ENCODE assay signal across 8 mouse cellular contexts in genomic region chr11:103158621-103159478, GRCm38 (mm10). TPM values are rescaled to one million over a fixed set of nuclear protein-coding genes. Genes with fewer than 3 reads are reported as not detected.
DNase-seq lines count a peak whose midpoint lies in the region; ATAC-seq lines count a peak whose summit lies in the region.

No protein-coding gene starts in this region.

- peak; percentile 96 for DNase-seq in 3T3-L1 (ENCODE audit: low read depth, low spot score)
- DNase-seq in adrenal gland, postnatal 36 days = peak; percentile 99
- peak; percentile 99 for DNase-seq in heart, adult 11 months
- DNase-seq in kidney, adult 11 months = peak; percentile 95
- peak; percentile 98 for DNase-seq in left cerebral cortex, postnatal 4 days
- DNase-seq in skeletal muscle tissue, adult 2 months (ENCODE audit: low read depth, low spot score) = peak; percentile 92

- ATAC-seq in embryonic facial prominence, embryonic 13.5 days (ENCODE audit: insufficient number of reproducible peaks, insufficient read depth, low FRiP score, low TSS enrichment, low read depth) = peak; percentile 92
- peak; percentile 91 for ATAC-seq in midbrain, embryonic 12.5 days (ENCODE audit: low FRiP score, low read depth)

- no peak overlapping the region for H3K27ac ChIP-seq in embryonic facial prominence, embryonic 13.5 days
- no peak overlapping the region for H3K27ac ChIP-seq in midbrain, embryonic 12.5 days (replicated peaks)

- H3K4me3 ChIP-seq in embryonic facial prominence, embryonic 13.5 days = peak overlapping the region; percentile 35
- H3K4me3 ChIP-seq in midbrain, embryonic 12.5 days = peak overlapping the region; percentile 17; the same call in 1 of the 2 replicates

- H3K9ac ChIP-seq in embryonic facial prominence, embryonic 13.5 days = peak overlapping the region; percentile 58
- no peak overlapping the region for H3K9ac ChIP-seq in midbrain, embryonic 12.5 days (replicated peaks)

- H3K4me2 ChIP-seq in embryonic facial prominence, embryonic 13.5 days = peak overlapping the region; percentile 62
- H3K4me2 ChIP-seq in midbrain, embryonic 12.5 days (replicated peaks) = peak overlapping the region; percentile 44

- H3K9me3 ChIP-seq in embryonic facial prominence, embryonic 13.5 days = no peaks in the 10 kb centered on the region
- H3K9me3 ChIP-seq in midbrain, embryonic 12.5 days = no peaks in the 10 kb centered on the region

- peaks cover 11% of the 10 kb centered on the region for H3K4me1 ChIP-seq in embryonic facial prominence, embryonic 13.5 days
- 0 out of 2 replicates have a peak, but pooled peaks cover 5% of the 10 kb centered on the region for H3K4me1 ChIP-seq in midbrain, embryonic 12.5 days

- H3K36me3 ChIP-seq in embryonic facial prominence, embryonic 13.5 days = no peaks in the 10 kb centered on the region
- H3K36me3 ChIP-seq in midbrain, embryonic 12.5 days = no peaks in the 10 kb centered on the region

- 1% methylated on average over 25 of the region's 25 CpGs for WGBS in embryonic facial prominence, embryonic 13.5 days
- under 1% methylated on average over 25 of the region's 25 CpGs for WGBS in midbrain, embryonic 12.5 days

- H3K27me3 ChIP-seq in embryonic facial prominence, embryonic 13.5 days = no peaks in the 10 kb centered on the region
- no peaks in the 10 kb centered on the region for H3K27me3 ChIP-seq in midbrain, embryonic 12.5 days

- intact Hi-C loops in left cerebral cortex, postnatal 4 days (cut with DNase I) = loop anchor here (5.0 kb wide), 1 partner anchor 42 kb away; the partner anchor contains the start of gene Hexim1

RNA-seq across cellular contexts. Expression of gene Fmnl1, which starts 12.1 kb away (rescaled TPM):
- total RNA-seq in adrenal gland, postnatal 36 days (2021) = 10 to 100 TPM; 16.4 to 17.3 TPM
- 1.7 and 2.4 TPM in 2 replicates for polyA plus RNA-seq in embryonic facial prominence, embryonic 13.5 days (2015; fragmentation: Nextera tagmentation; extraction: Ambion mirVana)
- 10 to 100 TPM; 34.8 to 39.1 TPM for total RNA-seq in left cerebral cortex, postnatal 4 days (2021)
- polyA plus RNA-seq in midbrain, embryonic 12.5 days (2016; fragmentation: Nextera tagmentation; extraction: Ambion mirVana) = 1.3 and 1.8 TPM in 2 replicates

RNA-seq across cellular contexts. Expression of gene Hexim2, which starts 26.6 kb away (rescaled TPM):
- total RNA-seq in adrenal gland, postnatal 36 days (2021) = 1 to 10 TPM; 3.5 to 5.9 TPM
- 15.0 and 16.2 TPM in 2 replicates for polyA plus RNA-seq in embryonic facial prominence, embryonic 13.5 days (2015; fragmentation: Nextera tagmentation; extraction: Ambion mirVana)
- total RNA-seq in left cerebral cortex, postnatal 4 days (2021) = 10 to 100 TPM; 19.0 to 24.2 TPM
- polyA plus RNA-seq in midbrain, embryonic 12.5 days (2016; fragmentation: Nextera tagmentation; extraction: Ambion mirVana) = 9.7 and 10.5 TPM in 2 replicates

RNA-seq across cellular contexts. Expression of gene Hexim1, which starts 42.8 kb away (rescaled TPM):
- total RNA-seq in adrenal gland, postnatal 36 days (2021) = 10 to 100 TPM; 68.8 to 72.2 TPM
- polyA plus RNA-seq in embryonic facial prominence, embryonic 13.5 days (2015; fragmentation: Nextera tagmentation; extraction: Ambion mirVana) = 5.2 and 6.9 TPM in 2 replicates
- 10 to 100 TPM; 22.9 to 23.2 TPM for total RNA-seq in left cerebral cortex, postnatal 4 days (2021)
- polyA plus RNA-seq in midbrain, embryonic 12.5 days (2016; fragmentation: Nextera tagmentation; extraction: Ambion mirVana) = 2.6 and 3.1 TPM in 2 replicates

RNA-seq across cellular contexts. Expression of gene 1700023F06Rik, which starts 49.5 kb away (rescaled TPM):
- total RNA-seq in adrenal gland, postnatal 36 days (2021) = not detected
- polyA plus RNA-seq in embryonic facial prominence, embryonic 13.5 days (2015; fragmentation: Nextera tagmentation; extraction: Ambion mirVana) = 1.4 and 2.2 TPM in 2 replicates
- 1 to 10 TPM; 1.5 to 2.0 TPM for total RNA-seq in left cerebral cortex, postnatal 4 days (2021)
- polyA plus RNA-seq in midbrain, embryonic 12.5 days (2016; fragmentation: Nextera tagmentation; extraction: Ambion mirVana) = not detected in 2 replicates

RNA-seq across cellular contexts. Expression of gene Acbd4, which starts 57.4 kb away (rescaled TPM):
- total RNA-seq in adrenal gland, postnatal 36 days (2021) = 100 to 1,000 TPM; 118 to 127 TPM
- 16.6 and 17.4 TPM in 2 replicates for polyA plus RNA-seq in embryonic facial prominence, embryonic 13.5 days (2015; fragmentation: Nextera tagmentation; extraction: Ambion mirVana)
- 10 to 100 TPM; 31.7 to 41.3 TPM for total RNA-seq in left cerebral cortex, postnatal 4 days (2021)
- polyA plus RNA-seq in midbrain, embryonic 12.5 days (2016; fragmentation: Nextera tagmentation; extraction: Ambion mirVana) = 7.5 and 8.4 TPM in 2 replicates
